Mouse (Mus musculus) E14TG2a.4 (cell line): ENCODE measurements around the gene Gigyf1.

ENCODE experiments used
- CTCF ChIP-seq: conservative IDR thresholded peaks from 2 replicates; pipeline ENCODE4 v1.5.1; 2014; ENCODE audit warnings: low read length
- NANOG ChIP-seq: IDR thresholded peaks from 2 replicates; pipeline ENCODE4 v1.6.1; 2014; ENCODE audit warnings: borderline replicate concordance, low read length, mixed read lengths
- POU5F1 ChIP-seq: IDR thresholded peaks from 2 replicates; pipeline ENCODE4 v1.6.1; 2014; ENCODE audit warnings: low read length, borderline replicate concordance

- TF ChIP-seq CTCF (no peak), NANOG (no peak), POU5F1 (no peak)
These were observed 33.1 kb upstream of the Gigyf1 start for GRCm38 (mm10) chr5:137485071-137485850.
